Mouse (Mus musculus): ENCODE measurements around the gene Tmem35b.

The Tmem35b gene

GRCm38 (mm10) chr4:127123391-127123790 lies at the start of gene Tmem35b:
TSS of gene Tmem35b (plus strand) at chr4:127123691.
- 97% methylated on average over 5 of the region's 5 CpGs for WGBS

GRCm38 (mm10) chr4:127074915-127075314 lies 48.6 kb upstream of the Tmem35b start:
- WGBS = 62% methylated on average over 1 of the region's 1 CpGs

- under 1% methylated on average over 46 of the region's 46 CpGs for WGBS
Measured at GRCm38 (mm10) chr4:127076875-127077548, 46.5 kb upstream of the Tmem35b start, which contains the start of gene Zmym6. TSS of gene Zmym6 (plus strand) at chr4:127077383.

- WGBS = 48% methylated on average over 1 of the region's 1 CpGs
Measured at GRCm38 (mm10) chr4:127080806-127081205, 42.7 kb upstream of the Tmem35b start.

GRCm38 (mm10) chr4:127083131-127083530 lies 40.4 kb upstream of the Tmem35b start:
- WGBS = 86% methylated on average over 2 of the region's 2 CpGs

GRCm38 (mm10) chr4:127085761-127086160 lies 37.7 kb upstream of the Tmem35b start:
- WGBS = 93% methylated on average over 1 of the region's 1 CpGs

GRCm38 (mm10) chr4:127091188-127091587 lies 32.3 kb upstream of the Tmem35b start:
- 97% methylated on average over 1 of the region's 1 CpGs for WGBS

GRCm38 (mm10) chr4:127095090-127095489 lies 28.4 kb upstream of the Tmem35b start:
- WGBS = 88% methylated on average over 4 of the region's 4 CpGs

GRCm38 (mm10) chr4:127099552-127099951 lies 23.9 kb upstream of the Tmem35b start:
- WGBS = 91% methylated on average over 1 of the region's 2 CpGs

GRCm38 (mm10) chr4:127107566-127107965 lies 15.9 kb upstream of the Tmem35b start:
- 96% methylated on average over 4 of the region's 4 CpGs for WGBS

GRCm38 (mm10) chr4:127110570-127110969 lies 12.9 kb upstream of the Tmem35b start:
- 88% methylated on average over 4 of the region's 4 CpGs for WGBS

GRCm38 (mm10) chr4:127124331-127124730 lies 840 bp downstream of the Tmem35b start:
- 94% methylated on average over 1 of the region's 1 CpGs for WGBS

GRCm38 (mm10) chr4:127125834-127126463 lies 2.5 kb downstream of the Tmem35b start:
- 9% methylated on average over 35 of the region's 35 CpGs for WGBS

- WGBS = 51% methylated on average over 1 of the region's 1 CpGs
Measured at GRCm38 (mm10) chr4:127134687-127135086, 11.2 kb downstream of the Tmem35b start.

- WGBS = 88% methylated on average over 5 of the region's 5 CpGs
Measured at GRCm38 (mm10) chr4:127137591-127137990, 14.1 kb downstream of the Tmem35b start.

GRCm38 (mm10) chr4:127138486-127138885 lies 15.0 kb downstream of the Tmem35b start:
- 23% methylated on average over 6 of the region's 6 CpGs for WGBS

GRCm38 (mm10) chr4:127150031-127150430 lies 26.5 kb downstream of the Tmem35b start:
- 82% methylated on average over 13 of the region's 13 CpGs for WGBS

GRCm38 (mm10) chr4:127153345-127153744 lies 29.9 kb downstream of the Tmem35b start:
- 37% methylated on average over 1 of the region's 1 CpGs for WGBS

GRCm38 (mm10) chr4:127155757-127156156 lies 32.3 kb downstream of the Tmem35b start:
- WGBS = 61% methylated on average over 5 of the region's 5 CpGs

- 74% methylated on average over 4 of the region's 4 CpGs for WGBS
Measured at GRCm38 (mm10) chr4:127157746-127158145, 34.3 kb downstream of the Tmem35b start.

GRCm38 (mm10) chr4:127163926-127164325 lies 40.4 kb downstream of the Tmem35b start:
- WGBS = 80% methylated on average over 8 of the region's 8 CpGs

- 68% methylated on average over 5 of the region's 5 CpGs for WGBS
Measured at GRCm38 (mm10) chr4:127167096-127167495, 43.6 kb downstream of the Tmem35b start.

GRCm38 (mm10) chr4:127167731-127168130 lies 44.2 kb downstream of the Tmem35b start:
- WGBS = 12% methylated on average over 8 of the region's 8 CpGs
